In the genomic region with DNA sequence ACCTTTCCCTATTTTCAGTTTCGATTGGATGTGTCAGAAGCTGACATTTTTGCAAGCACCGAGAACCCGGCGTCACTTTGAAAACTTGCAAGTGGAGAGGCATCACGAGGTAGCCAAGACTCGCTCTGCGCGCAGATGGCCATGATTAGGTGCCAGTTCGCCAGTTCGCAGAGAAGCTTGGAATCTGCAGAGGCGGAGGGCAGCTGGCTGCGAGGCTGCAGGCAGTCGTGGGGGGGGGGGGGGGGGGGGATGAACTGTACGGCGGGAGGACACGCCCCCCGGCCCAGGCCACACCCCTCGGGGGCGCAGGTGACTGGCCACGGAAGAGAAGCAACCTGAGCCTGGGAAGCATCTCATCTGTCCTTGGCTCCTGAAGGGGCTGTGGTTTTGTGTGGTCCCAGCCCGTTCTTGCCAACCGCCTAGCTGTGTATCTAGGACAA, we compare ENCODE assay signal across 8 mouse cellular contexts.
DNase-seq lines count a peak whose midpoint lies in the region; ATAC-seq and TF ChIP-seq lines count a peak whose summit lies in the region.

No protein-coding gene starts in this region.

- peak overlapping the region; percentile 25 for H3K4me3 ChIP-seq in hindbrain, embryonic 16.5 days (ENCODE audit: low read length)
- peak overlapping the region; percentile 5; the same call in 1 of the 2 replicates for H3K4me3 ChIP-seq in liver, embryonic 16.5 days (ENCODE audit: low read depth, low read length)
- H3K4me3 ChIP-seq in small intestine, adult 2 months (ENCODE audit: low read depth, low read length), result peak overlapping the region; percentile 39

- TF ChIP-seq CTCF in small intestine, adult 2 months (IDR thresholded peaks at IDR 0.05; ENCODE audit: extremely low read depth, insufficient read length, insufficient replicate concordance, low read depth, low read length), result no peak

- H3K27ac ChIP-seq in hindbrain, embryonic 16.5 days (ENCODE audit: low read depth, low read length), result 0 out of 2 replicates have a peak overlapping the region, but pooled peaks have one; percentile 3
- no peak overlapping the region for H3K27ac ChIP-seq in liver, embryonic 16.5 days (ENCODE audit: low read length)
- H3K27ac ChIP-seq in small intestine, adult 2 months (ENCODE audit: insufficient read depth, low read depth, low read length), result no peak overlapping the region

- H3K4me1 ChIP-seq in hindbrain, embryonic 16.5 days (ENCODE audit: control insufficient read depth, insufficient read depth, low read depth, low read length), result peaks cover 5% of the 10 kb centered on the region
- H3K4me1 ChIP-seq in liver, embryonic 16.5 days (ENCODE audit: control insufficient read depth, low read depth, low read length), result no peaks in the 10 kb centered on the region
- no peaks in the 10 kb centered on the region; the same call in 1 of the 2 replicates for H3K4me1 ChIP-seq in small intestine, adult 2 months (ENCODE audit: control insufficient read depth, insufficient read depth, insufficient read length, low read length)

- DNase-seq in cerebellum, postnatal 14 days, result peak; percentile 53 to 67
- DNase-seq in cerebellum, adult 9-11 months, result no peak
- DNase-seq in lung, postnatal 10 days, result peak; percentile 6
- DNase-seq in lung, adult 18-20 months, result no peak
- no peak for DNase-seq in gastrocnemius, postnatal 4 days (ENCODE audit: low spot score in 2 of 2)

- no peaks in the 10 kb centered on the region for H3K36me3 ChIP-seq in hindbrain, embryonic 16.5 days (ENCODE audit: control insufficient read depth, insufficient read depth, low read length)
- no peaks in the 10 kb centered on the region for H3K36me3 ChIP-seq in liver, embryonic 16.5 days (ENCODE audit: control insufficient read depth, insufficient read depth)
- H3K36me3 ChIP-seq in small intestine, adult 2 months (ENCODE audit: control insufficient read depth, insufficient read depth, low read length), result no peaks in the 10 kb centered on the region

- peak overlapping the region; percentile 39; the same call in 1 of the 2 replicates for H3K9ac ChIP-seq in hindbrain, embryonic 16.5 days (ENCODE audit: low read depth, low read length)
- no peak overlapping the region; the same call in 1 of the 2 replicates for H3K9ac ChIP-seq in liver, embryonic 16.5 days (ENCODE audit: low read depth, low read length)

- no peaks in the 10 kb centered on the region for H3K9me3 ChIP-seq in hindbrain, embryonic 16.5 days (ENCODE audit: control insufficient read depth, low read length)
- no peaks in the 10 kb centered on the region; the same call in 1 of the 2 replicates for H3K9me3 ChIP-seq in liver, embryonic 16.5 days (replicated peaks; ENCODE audit: control insufficient read depth, low read length)

- 0 out of 2 replicates have a peak, but pooled peaks cover 5% of the 10 kb centered on the region for H3K27me3 ChIP-seq in hindbrain, embryonic 16.5 days (replicated peaks; ENCODE audit: control insufficient read depth, insufficient read depth, low read length)
- H3K27me3 ChIP-seq in liver, embryonic 16.5 days (ENCODE audit: control insufficient read depth, insufficient read depth, low read depth, low read length), result peaks cover 8% of the 10 kb centered on the region; the same call in 1 of the 2 replicates
- 0 out of 2 replicates have a peak, but pooled peaks cover 2% of the 10 kb centered on the region for H3K27me3 ChIP-seq in small intestine, adult 2 months (ENCODE audit: control insufficient read depth, insufficient read depth, low read length)

- no peak for ATAC-seq in hindbrain, embryonic 16.5 days
- no peak for ATAC-seq in liver, embryonic 16.5 days (ENCODE audit: low read depth)

- 11% methylated on average over 16 of the region's 22 CpGs for WGBS in hindbrain, embryonic 16.5 days
- 8% methylated on average over 21 of the region's 22 CpGs for WGBS in liver, embryonic 16.5 days (ENCODE audit: insufficient replicate concordance)
- WGBS in small intestine, adult 2 months, result 4% methylated on average over 19 of the region's 22 CpGs

- TF ChIP-seq POLR2A in small intestine, adult 2 months (IDR thresholded peaks at IDR 0.05; ENCODE audit: low read depth, low read length), result no peak

- H3K4me2 ChIP-seq in hindbrain, embryonic 16.5 days (ENCODE audit: low read length), result peak overlapping the region; percentile 54
- H3K4me2 ChIP-seq in liver, embryonic 16.5 days (ENCODE audit: low read depth, low read length), result peak overlapping the region; percentile 15

Comparison
In these comparisons a context has a peak if more than half of its experiments do, and no peak if none do; other contexts are left out.
1. DNase-seq: peak in cerebellum, postnatal 14 days (2 of 2) and lung, postnatal 10 days (single experiment); none in cerebellum, adult 9-11 months (single experiment), lung, adult 18-20 months (0 of 2) and gastrocnemius, postnatal 4 days (0 of 2).
2. Peak in every context shown above with its lines, with median percentiles within 50 percentile points of each other: H3K4me3 ChIP-seq.